ENCODE assay signal across 11 mouse cellular contexts in the genomic region with DNA sequence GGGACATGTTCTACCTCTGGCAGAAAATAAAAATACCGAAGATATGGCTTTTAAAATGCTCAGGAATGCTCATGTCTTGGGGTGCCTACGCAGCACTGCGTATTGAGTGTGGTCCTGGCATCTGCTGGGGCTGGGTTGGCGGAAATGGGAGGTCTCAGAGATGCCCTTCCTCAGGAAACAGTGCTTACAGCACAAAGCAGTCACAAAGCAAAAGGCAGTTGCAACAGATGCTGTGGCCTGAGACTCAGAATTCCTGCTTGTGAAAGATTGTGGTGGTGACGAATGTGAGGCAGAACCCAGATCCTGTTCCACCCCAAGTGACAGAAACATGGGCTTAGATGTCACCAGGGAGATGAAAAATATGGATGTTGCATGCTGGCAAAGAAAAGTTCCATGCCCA. TPM values are rescaled to one million over a fixed set of nuclear protein-coding genes. Genes with fewer than 3 reads are reported as not detected.
DNase-seq lines count a peak whose midpoint lies in the region; ATAC-seq and TF ChIP-seq lines count a peak whose summit lies in the region.
"Had no signal": no experiment of that assay in that cellular context is flagged by ENCODE, and none has a peak within 500 bp of the region (broad histone marks: within the 10 kb centered on the region; RNA-seq: fewer than 3 reads in every experiment).

No protein-coding gene starts in this region.

- no peaks in the 10 kb centered on the region for H3K27me3 ChIP-seq in kidney, postnatal 0 days (ENCODE audit: insufficient read depth, low read length)
- no peaks in the 10 kb centered on the region for H3K27me3 ChIP-seq in kidney, embryonic 14.5 days (ENCODE audit: control insufficient read depth, insufficient read depth, low read length)
- no peaks in the 10 kb centered on the region for H3K27me3 ChIP-seq in cerebellum, adult 2 months (ENCODE audit: control insufficient read depth, insufficient read depth, low read length)
- H3K27me3 ChIP-seq in forebrain, embryonic 13.5 days = no peaks in the 10 kb centered on the region
- H3K27me3 ChIP-seq: stomach, embryonic 15.5 days had no signal

- TF ChIP-seq CTCF in kidney, postnatal 0 days (IDR thresholded peaks at IDR 0.05; ENCODE audit: low read depth) = no peak
- TF ChIP-seq CTCF in cerebellum, adult 2 months (IDR thresholded peaks at IDR 0.05; ENCODE audit: borderline replicate concordance, insufficient read depth, low read depth, low read length) = no peak

- no peak overlapping the region for H3K27ac ChIP-seq in kidney, postnatal 0 days
- no peak overlapping the region for H3K27ac ChIP-seq in kidney, embryonic 14.5 days (ENCODE audit: low read depth, low read length)
- H3K27ac ChIP-seq in cerebellum, adult 2 months (ENCODE audit: insufficient read depth, low read length) = no peak overlapping the region
- no peak overlapping the region for H3K27ac ChIP-seq in forebrain, embryonic 13.5 days
- H3K27ac ChIP-seq: stomach, embryonic 15.5 days had no signal

- H3K9me3 ChIP-seq in kidney, postnatal 0 days (replicated peaks; ENCODE audit: low read length) = no peaks in the 10 kb centered on the region
- H3K9me3 ChIP-seq in kidney, embryonic 14.5 days (ENCODE audit: control insufficient read depth, low read length) = no peaks in the 10 kb centered on the region
- no peaks in the 10 kb centered on the region for H3K9me3 ChIP-seq in forebrain, embryonic 13.5 days (replicated peaks)
- H3K9me3 ChIP-seq: stomach, embryonic 15.5 days had no signal

- no peaks in the 10 kb centered on the region; the same call in 1 of the 2 replicates for H3K4me1 ChIP-seq in kidney, postnatal 0 days (replicated peaks; ENCODE audit: insufficient read depth, low read length)
- H3K4me1 ChIP-seq in kidney, embryonic 14.5 days (ENCODE audit: control insufficient read depth, insufficient read depth, low read length) = peaks cover 4% of the 10 kb centered on the region; the same call in 1 of the 2 replicates
- no peaks in the 10 kb centered on the region for H3K4me1 ChIP-seq in cerebellum, adult 2 months (ENCODE audit: control insufficient read depth, insufficient read depth, low read length)
- H3K4me1 ChIP-seq in forebrain, embryonic 13.5 days = peaks cover 4% of the 10 kb centered on the region
- H3K4me1 ChIP-seq: stomach, embryonic 15.5 days had no signal

- WGBS in kidney, postnatal 0 days = 80% methylated on average over 5 of the region's 5 CpGs
- WGBS in kidney, embryonic 14.5 days = 85% methylated on average over 5 of the region's 5 CpGs
- 82% methylated on average over 5 of the region's 5 CpGs for WGBS in cerebellum, adult 2 months
- WGBS in forebrain, embryonic 13.5 days = 83% methylated on average over 5 of the region's 5 CpGs

- TF ChIP-seq POLR2A in cerebellum, adult 2 months (IDR thresholded peaks at IDR 0.05; ENCODE audit: borderline replicate concordance, insufficient read depth, low read length) = no peak

- no peak for ATAC-seq in kidney, postnatal 0 days (replicated peaks; ENCODE audit: low FRiP score, low read depth)
- ATAC-seq in kidney, embryonic 14.5 days (ENCODE audit: low FRiP score, low TSS enrichment) = no peak
- no peak for ATAC-seq in forebrain, embryonic 13.5 days

- H3K9ac ChIP-seq in kidney, postnatal 0 days (ENCODE audit: low read depth, low read length) = no peak overlapping the region
- no peak overlapping the region for H3K9ac ChIP-seq in kidney, embryonic 14.5 days (ENCODE audit: low read depth, low read length)
- no peak overlapping the region for H3K9ac ChIP-seq in forebrain, embryonic 13.5 days
- H3K9ac ChIP-seq: stomach, embryonic 15.5 days had no signal

- H3K36me3 ChIP-seq in kidney, postnatal 0 days (ENCODE audit: insufficient read depth, low read length) = no peaks in the 10 kb centered on the region
- H3K36me3 ChIP-seq in kidney, embryonic 14.5 days (ENCODE audit: control insufficient read depth, insufficient read depth, low read length) = no peaks in the 10 kb centered on the region
- no peaks in the 10 kb centered on the region for H3K36me3 ChIP-seq in forebrain, embryonic 13.5 days (ENCODE audit: poor library complexity, severe bottlenecking)
- H3K36me3 ChIP-seq: G1E; stomach, embryonic 15.5 days had no signal

- H3K4me3 ChIP-seq in kidney, postnatal 0 days (replicated peaks; ENCODE audit: low read depth, low read length) = no peak overlapping the region
- H3K4me3 ChIP-seq in kidney, embryonic 14.5 days (ENCODE audit: low read length) = no peak overlapping the region
- H3K4me3 ChIP-seq in cerebellum, adult 2 months (replicated peaks; ENCODE audit: insufficient read depth, low read depth, low read length) = no peak overlapping the region
- no peak overlapping the region for H3K4me3 ChIP-seq in forebrain, embryonic 13.5 days
- H3K4me3 ChIP-seq: stomach, embryonic 15.5 days had no signal

- DNase-seq in kidney, postnatal 0 days (ENCODE audit: low spot score) = peak; percentile 22
- DNase-seq in kidney, postnatal 10 days = peak; percentile 48
- peak; percentile 72 for DNase-seq in lung, postnatal 36 days
- peak; percentile 64 for DNase-seq in thymus, postnatal 4 days
- DNase-seq in cerebellum, adult 2 months = no peak
- no peak for DNase-seq in frontal cortex, postnatal 36 days (ENCODE audit: low spot score in 2 of 2)
- DNase-seq: cerebellum, adult 9-10 months had no signal

- no peak overlapping the region for H3K4me2 ChIP-seq in kidney, postnatal 0 days (ENCODE audit: low read length)
- no peak overlapping the region for H3K4me2 ChIP-seq in kidney, embryonic 14.5 days (replicated peaks; ENCODE audit: low read depth, low read length)
- no peak overlapping the region for H3K4me2 ChIP-seq in forebrain, embryonic 13.5 days
- H3K4me2 ChIP-seq: stomach, embryonic 15.5 days had no signal

RNA-seq across cellular contexts. Expression of gene Vav3, which starts 21.4 kb away (rescaled TPM):
- polyA plus RNA-seq in kidney, postnatal 0 days (2015; fragmentation: Nextera tagmentation; extraction: Ambion mirVana) = 28.0 and 28.3 TPM in 2 replicates
- 14.9 and 25.7 TPM in 2 replicates for polyA plus RNA-seq in kidney, embryonic 14.5 days (2014; fragmentation: Nextera tagmentation; extraction: Ambion mirVana)
- 8.8 TPM in 2 replicates for polyA plus RNA-seq in cerebellum, adult 2 months (2012; rRNA removed)
- polyA plus RNA-seq in forebrain, embryonic 13.5 days (2015; fragmentation: Nextera tagmentation; extraction: Ambion mirVana) = 6.5 and 10.1 TPM in 2 replicates
- polyA plus RNA-seq: G1E had no signal

Comparison
In these comparisons a context has a peak if more than half of its experiments do, and no peak if none do; other contexts are left out.
1. DNase-seq: peak in kidney, postnatal 0 days (single experiment), kidney, postnatal 10 days (single experiment), lung, postnatal 36 days (single experiment) and thymus, postnatal 4 days (single experiment); none in cerebellum, adult 2 months (0 of 2) and frontal cortex, postnatal 36 days (0 of 2).